ENCODE assay signal across 24 mouse cellular contexts in genomic region chr1:161868413-161868812, GRCm38 (mm10). TPM values are rescaled to one million over a fixed set of nuclear protein-coding genes. Genes with fewer than 3 reads are reported as not detected.
DNase-seq lines count a peak whose midpoint lies in the region; ATAC-seq lines count a peak whose summit lies in the region.
"Had no signal": no experiment of that assay in that cellular context is flagged by ENCODE, and none has a peak within 500 bp of the region (broad histone marks: within the 10 kb centered on the region; RNA-seq: fewer than 3 reads in every experiment).

No protein-coding gene starts in this region.

- no peak for ATAC-seq in liver, embryonic 15.5 days (ENCODE audit: insufficient read depth)
- ATAC-seq: forebrain, embryonic 14.5 days; hindbrain, postnatal 0 days had no signal

- H3K4me1 ChIP-seq in liver, embryonic 15.5 days (replicated peaks), result peaks cover 25% of the 10 kb centered on the region
- H3K4me1 ChIP-seq in hindbrain, embryonic 10.5 days (replicated peaks), result 0 out of 2 replicates have a peak, but pooled peaks cover 2% of the 10 kb centered on the region
- H3K4me1 ChIP-seq: embryonic facial prominence, embryonic 15.5 days; hindbrain, embryonic 13.5 days had no signal

- no peak overlapping the region for H3K4me2 ChIP-seq in liver, embryonic 15.5 days
- H3K4me2 ChIP-seq: embryonic facial prominence, embryonic 15.5 days; hindbrain, embryonic 13.5 days had no signal

- no peaks in the 10 kb centered on the region for H3K36me3 ChIP-seq in liver, embryonic 15.5 days (replicated peaks)
- H3K36me3 ChIP-seq in hindbrain, embryonic 10.5 days, result no peaks in the 10 kb centered on the region
- H3K36me3 ChIP-seq: embryonic facial prominence, embryonic 15.5 days; forebrain, embryonic 10.5 days; hindbrain, embryonic 13.5 days had no signal

- no peaks in the 10 kb centered on the region for H3K9me3 ChIP-seq in liver, embryonic 15.5 days (replicated peaks)
- no peaks in the 10 kb centered on the region for H3K9me3 ChIP-seq in hindbrain, embryonic 10.5 days
- H3K9me3 ChIP-seq: embryonic facial prominence, embryonic 15.5 days; forebrain, embryonic 10.5 days; G1E; hindbrain, embryonic 13.5 days had no signal

- peak; percentile 7 for DNase-seq in embryo, embryonic 10 days (ENCODE audit: low spot score)
- DNase-seq in embryo, embryonic 9.5 days (ENCODE audit: extremely low spot score), result no peak
- DNase-seq in liver (no peak), ZHBTc4 (ENCODE audit: low read depth, low spot score) (peak; percentile 47)
- DNase-seq in Muller cell, postnatal 12 days (ENCODE audit: inconsistent ontology term), result peak; percentile 77
- no peak for DNase-seq in hindbrain, embryonic 10.5 days (ENCODE audit: low spot score)
- DNase-seq: adrenal gland, postnatal 14 days; B cell, adult 2 months; cerebellum, adult 11 months; cerebellum, adult 8-10 months; cerebellum, postnatal 14 days; gastrocnemius, adult 2 months; gastrocnemius, postnatal 25 days; heart, postnatal 10 days; heart, postnatal 4 days; kidney, adult 11 months had no signal

- H3K27ac ChIP-seq in liver, embryonic 15.5 days (replicated peaks), result 0 out of 2 replicates have a peak overlapping the region, but pooled peaks have one; percentile 2
- H3K27ac ChIP-seq in hindbrain, embryonic 10.5 days, result no peak overlapping the region
- H3K27ac ChIP-seq: embryonic facial prominence, embryonic 15.5 days; forebrain, embryonic 10.5 days; gastrocnemius, adult 2 months; hindbrain, embryonic 13.5 days; hindbrain, postnatal 0 days had no signal

- H3K9ac ChIP-seq in liver, embryonic 15.5 days, result no peak overlapping the region
- H3K9ac ChIP-seq: embryonic facial prominence, embryonic 15.5 days; hindbrain, embryonic 13.5 days had no signal

- no peak overlapping the region for H3K4me3 ChIP-seq in liver, embryonic 15.5 days (replicated peaks)
- H3K4me3 ChIP-seq in hindbrain, embryonic 10.5 days, result no peak overlapping the region
- H3K4me3 ChIP-seq: embryonic facial prominence, embryonic 15.5 days; erythroblast, embryonic 14.5 days; forebrain, embryonic 10.5 days; gastrocnemius, adult 2 months; hindbrain, embryonic 13.5 days had no signal

- H3K27me3 ChIP-seq in liver, embryonic 15.5 days, result no peaks in the 10 kb centered on the region
- no peaks in the 10 kb centered on the region for H3K27me3 ChIP-seq in hindbrain, embryonic 10.5 days (ENCODE audit: insufficient read depth, poor library complexity, severe bottlenecking)
- H3K27me3 ChIP-seq: embryonic facial prominence, embryonic 15.5 days; hindbrain, embryonic 13.5 days had no signal

RNA-seq across cellular contexts. Expression of gene Suco, which starts 8.1 kb away (rescaled TPM):
- 11.1 and 12.6 TPM in 2 replicates for polyA plus RNA-seq in liver, embryonic 15.5 days (2015; fragmentation: Nextera tagmentation; extraction: Ambion mirVana)
- 20.6 and 21.9 TPM in 2 replicates for polyA plus RNA-seq in hindbrain, embryonic 10.5 days (2016; fragmentation: Nextera tagmentation; extraction: Ambion mirVana)

Comparison
In these comparisons a context has a peak if more than half of its experiments do, and no peak if none do; other contexts are left out.
1. DNase-seq: peak in embryo, embryonic 10 days (single experiment), Muller cell, postnatal 12 days (single experiment) and ZHBTc4 (single experiment); none in embryo, embryonic 9.5 days (single experiment), liver (single experiment) and hindbrain, embryonic 10.5 days (single experiment).